Mouse (Mus musculus) mouse trophoblast stem cell (cell line): Measurements from ENCODE around the gene Maats1.

Source experiments
- in situ Hi-C, 2 experiments: fragments of 300-500 bp; cut with MseI, MboI; formaldehyde crosslinking; loops; 2 replicates in 1 of 2; 3 replicates in 1 of 2; pipeline ENCODE4 v1.15.1; 2025

Gene Maats1

GRCm38 (mm10) chr16:38294685-38295348 lies 47.1 kb downstream of the Maats1 start, which contains the start of gene Nr1i2:
Gene Nr1i2, minus strand, starts transcription at chr16:38294824.
- in situ Hi-C loops: no loop called here

- in situ Hi-C loops: no loop called here
Observed at GRCm38 (mm10) chr16:38290151-38290550, 51.8 kb downstream of the Maats1 start.

- in situ Hi-C loops: no loop called here
Observed at GRCm38 (mm10) chr16:38288851-38289250, 53.1 kb downstream of the Maats1 start.

GRCm38 (mm10) chr16:38287762-38288161 lies 54.2 kb downstream of the Maats1 start:
- in situ Hi-C loops: no loop called here

- in situ Hi-C loops: no loop called here
Observed at GRCm38 (mm10) chr16:38287357-38287756, 54.6 kb downstream of the Maats1 start.

DNA sequence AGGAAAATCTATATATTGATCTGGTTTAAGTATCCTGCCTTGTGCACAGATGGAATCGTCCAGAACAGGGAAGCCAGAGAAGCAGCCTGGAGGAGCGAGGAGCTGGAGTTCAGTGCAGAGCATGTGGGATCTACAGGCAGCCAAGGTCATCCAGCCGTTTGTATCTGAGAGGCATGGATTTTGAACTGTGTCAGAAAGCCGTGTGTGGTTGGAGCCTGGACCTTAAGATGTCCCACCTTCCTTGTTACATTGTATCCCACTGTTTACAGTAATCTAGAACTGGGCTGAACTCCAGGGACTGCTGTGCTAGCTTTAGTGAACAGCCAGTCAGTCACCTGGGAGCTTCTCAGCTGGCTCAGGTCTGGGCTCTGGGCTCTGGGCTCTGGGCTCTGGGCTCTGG lies 55.4 kb downstream of the Maats1 start:
- in situ Hi-C loops: no loop called here

DNA sequence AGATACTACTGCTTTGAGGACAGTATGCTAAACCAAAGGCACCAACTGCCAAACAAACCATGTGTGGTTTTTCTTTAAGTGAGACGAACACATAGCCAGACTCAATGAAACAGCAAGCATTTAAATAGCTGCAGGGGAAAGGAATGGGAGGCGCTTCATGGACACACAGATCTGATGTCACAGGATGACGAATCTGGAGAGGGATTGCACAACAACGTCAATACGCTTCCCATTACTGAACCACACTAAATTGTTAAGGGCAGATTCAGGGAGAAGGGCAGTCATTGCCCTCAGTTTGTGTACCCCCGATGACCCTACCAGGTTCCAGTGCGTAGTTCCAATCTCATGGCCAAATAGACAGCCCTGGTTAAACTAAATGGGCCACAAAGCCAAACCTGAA lies 56.1 kb downstream of the Maats1 start:
- in situ Hi-C loops: no loop called here

- in situ Hi-C loops: no loop called here
Observed at GRCm38 (mm10) chr16:38283300-38283699, 58.6 kb downstream of the Maats1 start.

DNA sequence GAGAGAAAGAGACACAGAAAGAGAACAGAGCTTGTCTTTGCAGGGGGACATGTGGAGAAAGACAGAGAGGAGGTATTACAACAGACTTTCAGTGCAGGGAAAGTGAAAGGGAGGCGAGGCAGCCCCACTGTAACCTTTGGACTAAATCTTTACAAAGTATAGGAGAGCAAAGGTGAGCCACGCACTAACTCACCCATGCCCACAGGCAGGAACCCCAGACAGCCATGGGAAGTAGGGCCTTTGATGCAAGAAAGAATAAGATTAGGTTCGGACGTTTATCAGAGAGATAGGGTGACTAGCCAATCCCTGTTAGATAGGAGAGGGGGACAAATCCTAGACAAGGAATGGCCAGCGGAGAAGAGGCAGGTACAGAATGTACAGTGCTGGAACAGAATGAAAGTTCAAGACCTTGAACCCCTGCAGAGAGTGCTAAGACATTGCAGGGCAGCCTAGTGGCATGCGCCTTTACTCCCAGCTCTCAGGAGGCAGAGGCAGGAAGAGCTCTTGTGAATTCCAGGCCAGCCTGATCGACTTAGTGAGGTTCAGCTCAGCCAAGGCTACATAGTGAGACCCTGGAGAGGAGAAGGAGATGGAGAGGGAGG lies 59.3 kb downstream of the Maats1 start:
- in situ Hi-C loops: no loop called here

DNA sequence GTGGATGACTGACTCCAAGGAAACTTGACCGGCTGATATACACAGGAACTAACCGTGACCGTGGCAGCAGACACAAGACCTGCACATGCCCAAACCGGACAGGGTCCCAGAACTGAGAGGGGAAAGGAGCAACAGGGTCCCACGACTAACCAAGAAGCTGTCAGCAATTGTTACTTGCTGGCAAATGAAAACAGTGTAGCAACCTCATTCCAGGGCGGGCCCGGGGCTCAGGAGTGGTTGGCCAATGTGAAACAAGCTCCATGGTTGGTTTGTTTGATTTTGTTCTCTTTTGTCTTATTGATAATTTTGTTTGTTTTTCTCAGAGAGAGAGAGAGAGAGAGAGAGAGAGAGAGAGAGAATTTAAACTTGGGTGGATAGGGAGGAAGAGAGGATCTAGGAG lies 61.0 kb downstream of the Maats1 start:
- in situ Hi-C loops: no loop called here

- in situ Hi-C loops: no loop called here
Observed at GRCm38 (mm10) chr16:38279794-38280193, 62.1 kb downstream of the Maats1 start.

- in situ Hi-C loops: no loop called here
Observed at GRCm38 (mm10) chr16:38274737-38275136, 67.2 kb downstream of the Maats1 start.

DNA sequence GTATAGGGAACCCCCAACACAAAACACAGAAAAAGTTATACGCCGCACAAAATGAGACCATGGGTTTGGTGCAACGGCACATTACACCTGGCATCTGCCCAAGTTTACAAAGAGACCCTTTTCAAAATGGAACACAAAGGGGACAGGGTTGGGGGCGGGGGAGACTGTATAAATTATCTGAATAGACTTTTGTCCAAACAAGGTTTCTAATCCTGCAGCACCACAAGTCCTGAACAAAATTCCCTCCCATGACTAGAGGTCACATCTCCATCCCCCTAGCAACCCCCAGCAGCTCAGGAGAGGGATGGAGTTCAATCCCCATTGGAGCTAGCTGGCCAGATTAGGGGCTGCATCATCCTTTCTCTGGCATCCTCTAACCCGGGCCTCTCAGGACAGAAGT lies 69.5 kb downstream of the Maats1 start:
- in situ Hi-C loops: no loop called here

DNA sequence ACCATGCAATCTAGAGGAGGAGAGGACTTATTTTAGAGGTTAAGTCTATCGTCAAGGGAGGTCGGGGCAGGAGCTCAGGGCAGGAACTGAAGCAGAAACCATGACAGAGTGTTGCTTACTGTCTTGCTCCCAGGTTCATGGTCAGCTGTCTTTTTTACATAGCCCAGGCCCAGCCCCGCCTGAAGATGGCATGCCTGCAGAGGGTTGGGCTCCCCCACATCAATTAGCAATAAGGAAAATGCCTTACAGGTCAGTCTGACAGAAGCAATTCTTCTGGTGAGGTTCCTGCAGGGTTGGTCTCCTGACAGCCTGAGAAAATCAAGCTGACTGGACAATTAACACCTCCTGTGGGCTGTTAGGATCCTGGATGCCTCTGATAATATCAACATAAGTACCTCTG lies 70.3 kb downstream of the Maats1 start:
- in situ Hi-C loops: no loop called here

DNA sequence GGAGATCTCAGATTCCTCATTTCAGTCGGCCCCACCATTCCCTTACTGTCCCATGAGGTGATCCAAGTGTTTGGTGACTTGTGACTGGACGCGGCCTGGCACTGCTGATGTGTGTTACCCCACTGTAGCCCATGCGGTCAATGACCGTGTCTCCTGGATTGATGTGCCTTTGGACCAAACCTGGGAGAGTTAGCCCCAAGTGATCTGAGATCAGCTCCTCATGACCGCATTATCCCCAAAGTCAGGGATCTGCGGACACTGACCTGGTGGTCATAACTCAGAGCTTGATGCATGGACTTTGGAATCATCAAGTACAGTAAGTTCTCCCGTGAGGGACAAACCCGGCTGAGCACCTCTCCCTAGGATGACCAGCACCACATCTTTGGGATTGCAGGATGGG lies 86.0 kb downstream of the Maats1 start:
- in situ Hi-C loops: no loop called here

DNA sequence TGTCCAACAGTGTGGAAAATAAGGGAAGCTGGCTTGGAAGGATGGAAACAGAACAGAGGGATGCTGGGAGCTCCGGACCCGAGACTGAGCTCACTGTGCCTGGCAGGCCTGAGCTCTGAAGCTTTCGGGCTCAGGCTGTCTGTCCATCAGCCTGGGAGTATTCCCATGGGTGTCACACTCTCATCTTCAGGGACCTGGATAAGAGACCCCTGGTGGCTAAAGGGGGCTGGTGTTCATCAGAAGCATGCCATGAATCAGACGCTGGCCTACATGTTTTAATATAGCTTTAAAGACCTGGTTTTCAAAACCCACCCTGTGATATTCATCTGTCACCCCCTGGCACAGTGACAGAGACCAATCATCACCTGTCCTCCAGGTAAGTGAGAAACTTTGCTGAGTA lies 86.8 kb downstream of the Maats1 start:
- in situ Hi-C loops: no loop called here

GRCm38 (mm10) chr16:38254001-38254400 lies 87.9 kb downstream of the Maats1 start:
- in situ Hi-C loops: no loop called here

DNA sequence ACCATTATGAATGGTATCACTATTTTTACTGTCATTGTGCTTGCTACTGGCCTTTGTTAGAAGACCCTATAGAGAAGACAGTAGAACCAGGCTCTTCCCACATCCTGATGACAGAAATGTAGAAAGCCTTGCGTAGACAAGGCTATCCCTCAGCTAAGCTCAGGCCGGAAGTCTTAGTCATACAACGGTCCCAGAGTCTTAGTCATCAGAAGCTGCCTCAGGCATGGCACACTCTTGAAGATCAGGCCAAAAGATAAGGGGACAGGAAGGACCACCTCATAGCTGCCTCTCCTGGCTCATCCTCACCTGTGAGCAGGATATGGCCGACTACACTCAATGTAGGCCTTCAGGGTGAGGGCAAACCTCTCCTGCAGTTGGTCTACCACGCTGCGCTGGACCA lies 91.5 kb downstream of the Maats1 start:
- in situ Hi-C loops: no loop called here

- in situ Hi-C loops: no loop called here
Observed at GRCm38 (mm10) chr16:38248331-38248961, 93.5 kb downstream of the Maats1 start.
